Mouse (Mus musculus): Measurements from ENCODE around the gene Ift22.
"Not testable (repeated sequence)": the region's sequence is repeated elsewhere in the genome, so short reads cannot be mapped to it uniquely, and the experiment has no call there.

Ift22 gene

DNA sequence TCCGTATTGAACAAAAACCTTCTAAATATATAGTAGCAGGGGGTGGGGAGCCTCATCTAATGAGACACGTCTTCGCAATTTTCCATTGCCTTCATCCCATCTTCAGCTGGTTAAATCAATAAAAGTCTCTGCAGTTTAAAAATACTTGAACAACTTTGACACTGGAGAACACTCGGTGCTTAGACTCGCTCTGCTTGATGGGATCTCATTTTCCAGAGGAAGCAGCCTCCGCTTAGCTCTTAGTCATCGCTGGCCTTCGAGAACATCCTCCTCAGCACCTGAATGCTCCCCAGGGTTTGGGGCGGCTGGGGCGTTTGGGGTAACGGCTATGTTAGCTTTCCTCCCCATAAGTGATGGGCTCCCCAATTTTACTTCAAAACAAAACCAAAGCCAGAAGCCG, 37.1 kb downstream of the Ift22 start:
- DNase-seq (ENCODE audit: low spot score in 2 of 2) = no peak

DNA sequence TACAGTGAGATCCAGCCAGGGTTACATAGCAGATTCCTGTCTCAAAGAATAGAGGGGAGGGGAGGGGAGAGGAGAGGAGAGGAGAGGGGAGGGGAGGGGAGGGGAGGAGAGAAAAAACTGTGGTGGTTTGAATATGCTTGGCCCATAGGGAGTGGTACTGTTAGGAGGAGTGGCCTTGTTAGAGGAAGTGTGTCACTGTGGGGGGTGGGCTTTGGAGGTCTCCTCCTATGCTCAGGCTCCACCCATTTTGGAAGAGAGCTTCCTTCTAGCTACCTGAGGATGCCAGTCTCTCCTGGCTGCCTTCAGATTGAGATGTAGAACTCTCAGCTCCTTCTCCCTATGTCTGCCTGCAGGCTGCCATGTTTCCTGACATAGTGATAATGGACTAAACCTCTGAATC, 39.9 kb downstream of the Ift22 start:
- DNase-seq (ENCODE audit: low spot score in 2 of 2) = no peak

DNA sequence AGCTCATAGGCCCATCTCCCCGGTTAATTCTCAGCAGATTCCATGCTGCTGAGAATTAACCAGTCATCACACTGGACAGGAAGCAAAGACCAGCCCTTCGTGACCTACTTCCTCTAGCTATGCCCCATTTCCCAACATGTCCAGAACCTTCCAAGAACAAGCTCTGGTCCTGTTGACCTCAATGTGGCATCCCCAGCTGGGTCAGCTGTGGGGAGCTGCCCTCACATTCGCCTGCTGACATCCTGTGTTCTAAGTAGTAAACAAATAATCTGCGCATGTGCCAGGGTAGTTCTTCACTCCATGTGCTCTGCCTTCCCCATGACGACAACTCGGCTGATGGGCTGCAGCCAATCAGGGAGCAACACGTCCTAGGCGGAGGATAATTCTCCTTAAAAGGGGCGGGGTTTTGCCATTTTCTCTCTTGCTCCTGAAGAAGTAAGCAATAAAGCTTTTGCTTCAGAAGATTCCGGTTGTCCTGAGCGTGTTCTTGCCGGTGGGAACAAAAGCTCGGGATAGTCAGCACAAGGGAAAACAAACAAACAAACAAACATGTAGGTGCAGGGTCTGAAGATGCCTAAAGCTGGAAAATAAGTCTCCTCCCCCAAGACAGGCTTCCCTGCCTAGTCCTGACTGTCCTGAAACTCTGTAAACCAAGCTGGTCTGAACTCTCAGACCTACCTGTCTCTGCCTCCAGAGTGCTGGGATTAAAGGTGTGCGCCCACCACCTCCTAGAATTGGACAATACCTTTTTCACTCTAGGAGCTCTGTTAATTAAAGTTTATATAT, 41.8 kb downstream of the Ift22 start:
- DNase-seq (ENCODE audit: low spot score in 2 of 2) = not testable (repeated sequence)

DNA sequence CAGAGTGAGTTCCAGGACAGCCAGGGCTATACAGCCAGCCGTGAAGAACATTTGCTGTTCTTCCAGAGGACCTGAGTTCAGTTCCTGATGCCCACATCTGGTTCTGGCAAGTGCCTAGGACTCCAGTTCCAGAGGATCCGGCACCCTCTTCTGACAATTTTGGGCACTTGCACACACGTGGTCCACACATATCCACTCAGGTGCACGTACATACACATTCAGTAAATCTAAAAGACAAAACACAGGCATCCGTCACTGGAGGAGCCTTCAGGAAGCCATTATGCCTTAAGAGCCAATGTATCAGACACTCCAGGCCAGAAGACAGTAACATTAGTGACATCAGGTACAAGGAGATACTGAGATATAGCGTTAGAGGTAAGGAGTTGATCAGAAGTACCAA, 42.6 kb downstream of the Ift22 start:
- DNase-seq (ENCODE audit: low spot score in 2 of 2) = no peak

DNA sequence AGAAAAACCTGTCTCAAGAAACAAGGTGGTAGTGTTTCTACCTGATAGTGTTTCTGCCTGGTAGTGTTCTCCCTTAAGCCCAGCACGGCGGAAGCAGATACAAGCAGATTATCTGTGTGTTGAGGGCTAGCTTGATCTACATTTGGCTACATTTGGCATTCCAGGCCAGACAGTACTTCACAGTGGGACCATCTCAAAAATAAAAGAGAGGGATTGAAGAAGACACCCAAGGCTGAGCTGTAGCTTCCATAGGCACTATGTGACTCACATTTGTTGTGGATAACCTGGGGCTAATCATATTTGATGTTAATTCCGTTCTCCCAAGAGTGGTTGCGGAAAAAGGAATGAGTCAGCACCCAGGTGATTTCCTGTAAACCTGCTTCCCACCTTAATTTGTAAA, 44.2 kb downstream of the Ift22 start:
- DNase-seq (ENCODE audit: low spot score in 2 of 2) = no peak

DNA sequence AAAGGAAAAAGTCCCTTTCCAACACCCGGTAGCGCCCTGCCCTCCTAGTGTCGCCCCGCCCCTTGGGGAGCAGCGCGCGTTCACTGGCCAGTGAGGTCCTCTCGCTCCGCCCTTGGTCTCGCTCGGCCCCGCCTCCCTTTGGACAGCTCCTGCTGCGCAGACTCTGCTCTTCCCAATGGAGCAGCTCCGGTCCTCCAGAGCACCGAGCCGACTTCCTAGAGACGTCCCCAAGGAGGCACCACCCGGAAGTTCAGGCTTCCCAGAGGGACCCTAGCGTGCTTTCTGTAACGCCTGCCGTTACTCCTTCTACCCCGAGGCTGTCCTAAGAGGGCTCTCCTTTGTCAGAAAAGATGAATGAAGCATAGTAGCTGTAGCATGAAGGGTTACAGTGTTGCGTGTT, 45.1 kb downstream of the Ift22 start, which contains the start of gene Fis1:
Gene Fis1, plus strand, starts transcription at position 261 of the 400 bp plus-strand sequence.
- peak; percentile 70 to 71 for DNase-seq (ENCODE audit: low spot score in 2 of 2)

DNA sequence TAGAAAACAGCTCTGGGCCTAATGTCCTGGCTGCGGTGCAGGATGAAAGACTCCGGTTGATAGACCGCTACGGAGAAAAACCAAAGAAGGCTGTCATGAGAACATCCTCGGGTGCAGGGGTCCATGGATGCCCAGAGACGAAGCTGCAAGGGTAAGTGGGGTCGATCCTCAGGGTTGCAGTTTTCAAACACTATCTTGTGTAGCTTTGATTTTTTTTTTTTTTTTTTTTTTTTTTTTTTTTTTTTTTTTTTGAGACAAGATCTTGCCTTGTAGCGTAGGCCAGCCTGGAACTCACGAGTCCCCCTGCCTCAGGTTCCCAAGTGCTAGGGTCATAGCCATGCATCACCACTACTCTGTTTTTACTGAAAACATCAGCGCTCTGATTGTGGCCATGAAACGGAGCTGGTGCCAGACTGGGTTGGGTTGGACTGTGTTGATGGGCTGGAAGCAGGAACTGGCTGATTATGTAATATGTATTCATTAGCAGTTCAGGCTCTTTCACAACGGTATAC, 45.5 kb downstream of the Ift22 start:
- no peak for DNase-seq (ENCODE audit: low spot score in 2 of 2)

DNA sequence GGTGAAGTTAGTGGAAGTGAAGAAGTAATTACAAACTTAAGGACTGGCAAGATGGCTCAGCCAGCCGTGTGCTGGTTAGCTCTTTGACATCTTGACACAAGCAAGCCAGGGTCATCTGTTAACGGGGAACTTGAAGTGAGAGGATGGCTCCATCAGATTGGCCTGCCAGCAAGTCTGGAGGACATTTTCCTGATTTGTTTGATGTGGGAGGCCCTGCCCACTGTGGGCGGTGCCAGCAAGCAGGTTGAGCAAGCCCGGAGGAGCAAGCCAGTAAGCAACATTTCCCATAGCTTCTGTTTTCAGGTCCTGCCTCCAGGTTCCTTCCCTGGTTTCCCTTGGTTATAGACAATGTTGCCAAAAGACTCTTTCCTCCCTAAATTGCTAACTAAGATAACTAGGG, 47.7 kb downstream of the Ift22 start:
- no peak for DNase-seq (ENCODE audit: low spot score in 2 of 2)

DNA sequence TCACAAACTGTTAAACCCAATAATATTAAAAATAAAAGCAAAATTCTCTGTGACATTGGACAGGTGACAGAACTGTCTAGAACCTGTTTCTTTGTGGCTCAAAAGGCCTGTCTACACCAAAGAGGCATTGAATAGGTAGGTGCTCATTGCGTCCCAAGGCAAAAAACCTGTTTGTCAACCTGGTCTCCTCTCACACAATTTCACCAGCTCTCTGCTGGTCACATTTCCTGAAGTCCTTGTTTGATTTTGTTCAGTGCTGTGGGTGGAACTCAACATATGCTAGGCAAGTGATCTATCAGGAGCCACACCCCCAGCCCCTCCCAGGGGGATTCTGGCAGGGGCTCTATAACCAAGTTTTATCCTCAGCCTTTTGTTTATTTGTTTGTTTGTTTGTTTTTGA, 49.3 kb downstream of the Ift22 start:
- DNase-seq (ENCODE audit: low spot score in 2 of 2) = no peak

DNA sequence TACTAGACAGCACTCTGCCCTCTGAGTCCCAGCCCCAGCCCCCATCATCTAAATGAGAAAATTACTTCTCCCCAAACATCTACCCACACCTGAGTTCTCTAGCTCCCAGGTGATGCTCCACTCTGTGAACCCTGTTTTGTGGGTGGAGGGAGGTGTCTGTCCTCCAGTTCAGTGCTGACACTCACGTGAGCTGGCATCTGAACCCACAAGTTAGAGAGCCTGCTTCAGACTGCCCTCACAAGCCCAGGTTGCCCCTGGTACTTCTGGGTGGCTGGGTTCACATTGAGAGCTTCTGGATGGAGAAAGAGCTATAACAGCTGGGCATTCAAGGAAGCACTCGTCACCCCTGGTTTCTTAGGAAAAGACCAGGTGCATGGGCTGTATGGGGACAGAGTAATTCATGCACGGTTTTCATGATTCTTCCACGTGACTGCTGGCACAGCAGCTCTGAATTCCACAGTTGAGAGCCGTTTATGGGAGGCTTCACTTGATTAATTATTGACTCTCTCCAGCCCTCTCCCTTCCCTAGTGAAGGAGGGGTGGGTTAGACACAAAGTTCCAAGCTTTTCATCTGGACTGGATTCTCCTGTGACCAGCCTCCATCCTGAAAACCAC, 51.1 kb downstream of the Ift22 start:
- DNase-seq (ENCODE audit: low spot score in 2 of 2) = no peak

DNA sequence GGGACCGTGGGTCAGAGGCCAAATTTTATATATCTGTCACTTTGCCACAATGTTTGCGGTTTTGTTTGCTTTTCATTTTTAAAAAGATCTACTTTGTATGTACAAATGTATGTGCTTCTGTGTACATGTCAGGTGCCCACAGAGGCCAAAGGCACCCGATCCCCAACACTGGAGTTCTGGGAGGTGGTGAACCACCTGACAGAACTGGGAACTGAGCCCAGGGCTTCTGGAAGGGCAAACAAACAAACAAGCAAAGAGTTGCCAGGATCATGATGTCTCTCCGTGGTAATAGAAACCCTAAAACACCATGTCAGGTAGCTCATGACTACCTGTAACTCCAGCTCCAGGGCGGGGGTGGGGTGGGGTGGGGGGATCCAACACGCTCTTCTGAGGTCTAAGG, 52.1 kb downstream of the Ift22 start:
- no peak for DNase-seq (ENCODE audit: low spot score in 2 of 2)

DNA sequence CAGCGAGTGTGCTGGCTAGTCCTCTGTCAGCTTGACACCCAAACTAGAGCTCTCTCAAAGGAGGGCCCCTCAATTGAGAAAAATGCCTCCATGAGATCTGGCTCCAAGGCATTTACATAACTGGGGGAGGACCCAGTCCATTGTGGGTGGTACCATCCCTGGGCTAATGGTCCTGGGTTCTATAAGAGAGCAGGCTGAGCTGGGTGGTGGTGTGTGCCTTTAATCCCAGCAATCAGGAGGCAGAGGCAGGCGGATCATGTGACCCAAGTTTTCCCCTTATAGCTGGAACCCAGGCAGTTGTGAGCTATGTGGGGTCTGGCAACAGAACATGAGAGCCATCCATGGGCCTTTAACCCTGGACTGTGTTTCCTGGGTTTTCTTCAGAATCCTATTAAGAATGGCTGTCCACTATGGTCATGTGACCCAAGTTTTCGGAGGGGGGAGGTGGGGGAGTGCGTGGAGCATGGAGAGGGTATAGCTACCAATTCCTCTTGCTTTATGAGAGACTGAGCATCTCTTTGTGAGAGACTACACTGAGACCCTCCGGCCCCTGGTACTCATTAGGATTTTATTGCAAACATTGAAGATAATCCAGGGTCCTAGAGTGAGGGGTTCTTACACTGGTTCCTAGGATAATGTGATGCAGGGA, 53.5 kb downstream of the Ift22 start:
- DNase-seq (ENCODE audit: low spot score in 2 of 2) = no peak

DNA sequence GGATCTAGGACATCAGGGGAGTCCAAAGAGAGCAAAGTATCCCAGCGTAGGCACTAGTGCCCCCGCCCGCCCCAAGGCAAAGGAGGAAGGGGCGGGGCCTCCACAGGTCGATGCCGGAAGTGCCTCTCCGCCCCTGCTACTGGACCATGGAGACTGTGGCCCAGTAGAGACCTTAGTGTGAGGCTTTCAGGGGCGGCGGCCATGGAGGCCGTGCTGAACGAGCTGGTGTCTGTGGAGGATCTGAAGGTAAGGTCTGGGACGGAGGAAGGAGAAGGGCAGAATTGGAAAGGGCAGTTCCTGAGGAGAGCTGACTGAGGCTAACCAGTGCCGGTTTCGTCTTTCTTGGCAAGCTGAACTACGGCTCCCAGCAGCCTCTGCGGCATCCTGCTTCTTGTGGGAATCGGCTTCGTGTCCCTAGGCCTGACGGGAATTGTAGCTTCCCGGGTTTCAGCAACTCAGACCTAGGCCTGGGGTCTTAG, 54.1 kb downstream of the Ift22 start:
- peak; percentile 71 to 84 for DNase-seq (ENCODE audit: low spot score in 2 of 2)

DNA sequence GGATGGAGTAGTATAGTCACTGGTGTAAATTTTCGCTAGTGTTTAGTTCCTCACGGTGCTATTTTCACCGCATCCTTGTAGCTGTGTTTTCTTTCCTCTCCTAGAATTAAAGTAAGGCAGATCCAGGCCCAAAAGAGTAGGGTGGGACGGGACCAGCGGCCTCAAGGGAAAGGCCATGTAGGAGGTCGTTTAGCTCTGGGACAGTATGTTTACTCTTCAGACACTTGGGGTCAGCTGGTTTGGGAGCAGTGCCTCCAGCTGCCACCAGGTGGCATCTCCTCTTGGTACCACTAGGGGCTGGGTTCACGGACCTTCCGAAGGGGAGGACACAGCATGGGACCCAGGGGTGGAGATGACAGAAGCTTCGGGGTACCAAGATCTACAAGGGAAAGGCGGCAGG, 54.6 kb downstream of the Ift22 start:
- DNase-seq (ENCODE audit: low spot score in 2 of 2) = peak; percentile 75 to 86

DNA sequence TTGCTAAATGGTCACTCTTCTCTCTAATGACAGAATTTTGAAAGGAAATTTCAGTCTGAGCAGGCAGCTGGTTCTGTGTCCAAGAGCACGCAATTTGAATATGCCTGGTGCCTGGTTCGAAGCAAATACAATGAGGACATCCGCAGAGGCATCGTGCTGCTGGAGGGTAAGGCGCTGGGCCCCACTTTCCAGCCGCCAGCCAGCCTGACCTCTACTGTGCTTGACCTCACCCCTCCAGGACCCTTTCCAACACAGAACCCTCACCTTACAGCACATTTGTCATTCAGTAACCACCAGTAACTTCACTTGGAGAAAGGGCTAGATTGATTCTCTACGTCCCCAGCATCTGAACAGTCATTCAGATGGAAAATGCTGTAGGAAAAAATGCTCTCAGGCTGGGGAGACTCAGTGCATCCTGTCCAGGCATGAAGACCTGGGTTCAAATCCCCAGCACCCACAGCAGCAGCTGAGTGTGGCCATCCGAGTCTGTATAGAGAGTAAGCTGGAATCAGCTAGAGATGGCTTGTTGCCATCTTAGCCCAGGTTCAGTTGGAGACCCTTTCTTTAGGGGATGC, 55.1 kb downstream of the Ift22 start:
- DNase-seq (ENCODE audit: low spot score in 2 of 2) = no peak
